Mouse (Mus musculus): ENCODE measurements around the gene Galntl5.
"Not testable (repeated sequence)": the region's sequence is repeated elsewhere in the genome, so short reads cannot be mapped to it uniquely, and the experiment has no call there.

Gene Galntl5

DNA sequence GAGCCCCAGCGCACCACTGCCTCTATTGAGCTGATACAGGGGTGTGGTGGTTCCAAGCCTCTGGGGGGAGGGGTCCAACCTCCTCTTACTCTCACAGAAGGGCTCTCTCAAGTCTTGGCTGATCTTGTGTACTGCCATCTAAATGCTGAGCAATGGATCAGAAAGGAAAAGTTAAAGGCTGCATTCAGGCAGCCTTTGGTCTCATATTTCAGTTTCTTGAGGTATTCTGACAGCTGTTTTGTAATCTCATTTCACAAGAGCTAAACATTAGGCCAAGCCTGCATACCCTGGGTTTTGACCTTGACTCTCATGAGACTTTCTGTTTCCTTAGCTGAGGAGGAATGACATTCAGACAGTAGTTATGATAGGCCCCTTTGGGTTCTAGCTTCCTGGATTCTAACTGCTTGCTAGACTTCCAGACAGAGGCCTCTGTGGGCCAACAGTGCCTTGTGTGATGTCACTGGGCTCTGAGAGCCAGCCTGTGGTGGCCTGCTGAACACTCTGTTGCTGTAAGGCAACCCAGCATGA is at the start of gene Galntl5:
Galntl5 (plus strand) TSS at position 457 of the 528 bp plus-strand sequence.
- no peak for DNase-seq (ENCODE audit: low read depth)

DNA sequence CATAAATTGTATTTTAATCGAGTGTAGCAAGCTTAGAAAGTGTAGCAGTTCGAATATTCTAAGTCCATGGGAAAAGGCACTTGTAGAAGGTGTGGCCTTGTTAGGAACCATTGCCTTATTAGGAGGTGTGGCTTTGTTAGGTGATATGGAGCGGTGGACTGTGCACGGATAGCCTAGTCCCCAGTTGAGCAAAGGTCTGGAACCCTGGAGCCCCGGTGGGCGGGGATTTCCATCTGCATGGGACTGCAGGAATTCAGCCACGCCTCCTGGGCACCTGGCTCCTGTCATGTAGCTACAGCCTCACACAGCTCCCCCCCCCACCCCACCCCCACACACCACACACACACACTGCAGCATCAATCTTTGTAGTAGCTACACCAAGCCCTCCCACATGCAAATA is 34.6 kb upstream of the Galntl5 start:
- no peak for DNase-seq (ENCODE audit: low read depth)

DNA sequence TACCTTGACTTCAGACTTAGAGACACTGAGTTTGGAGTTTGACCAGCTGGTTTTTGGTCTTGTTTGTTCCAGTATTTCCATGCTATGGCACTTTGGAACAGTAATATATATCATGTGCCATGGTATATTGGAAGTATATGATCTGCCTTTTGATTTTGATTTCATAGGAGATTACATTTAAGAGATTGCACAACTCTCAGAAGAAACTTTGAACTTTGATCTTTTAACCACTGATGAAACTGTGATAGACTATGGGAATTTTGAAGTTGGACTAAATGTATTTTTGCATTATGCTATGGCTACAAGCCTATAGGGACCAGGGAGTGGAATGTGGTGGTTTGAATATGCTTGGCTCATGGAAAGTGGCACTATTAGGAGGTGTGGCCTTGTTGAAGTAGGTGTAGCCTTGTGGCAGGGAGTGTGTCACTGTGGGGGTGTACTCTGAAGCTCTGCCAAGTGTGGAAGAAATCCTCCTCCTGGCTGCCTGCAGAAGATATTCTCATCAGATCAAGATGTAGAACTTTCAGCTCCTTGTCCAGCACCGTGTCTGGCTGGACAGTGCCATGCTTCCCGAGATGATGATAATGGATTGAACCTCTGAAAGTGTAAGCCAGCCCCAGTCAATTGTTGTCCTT is 31.8 kb upstream of the Galntl5 start:
- DNase-seq (ENCODE audit: low read depth): no peak

DNA sequence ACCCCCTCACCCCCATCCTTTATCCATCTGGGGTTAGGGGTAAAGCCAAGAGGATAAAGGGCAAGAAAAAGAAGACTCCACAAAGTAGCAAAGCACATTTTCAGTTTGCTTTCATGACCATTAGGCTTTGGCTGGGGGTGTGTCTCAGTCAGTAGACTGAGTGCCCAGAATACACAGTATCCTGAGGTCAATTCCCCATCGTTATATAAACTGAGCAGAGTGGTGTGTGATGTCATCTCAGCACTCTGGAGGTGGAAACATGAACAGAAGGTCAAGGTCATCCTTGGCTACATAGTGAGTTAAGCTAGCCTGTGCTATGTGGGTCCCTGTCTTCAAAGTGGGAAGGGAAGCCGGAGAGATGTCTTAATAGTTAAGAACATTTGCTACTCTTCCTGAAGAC is 27.8 kb upstream of the Galntl5 start:
- no peak for DNase-seq (ENCODE audit: low read depth)

DNA sequence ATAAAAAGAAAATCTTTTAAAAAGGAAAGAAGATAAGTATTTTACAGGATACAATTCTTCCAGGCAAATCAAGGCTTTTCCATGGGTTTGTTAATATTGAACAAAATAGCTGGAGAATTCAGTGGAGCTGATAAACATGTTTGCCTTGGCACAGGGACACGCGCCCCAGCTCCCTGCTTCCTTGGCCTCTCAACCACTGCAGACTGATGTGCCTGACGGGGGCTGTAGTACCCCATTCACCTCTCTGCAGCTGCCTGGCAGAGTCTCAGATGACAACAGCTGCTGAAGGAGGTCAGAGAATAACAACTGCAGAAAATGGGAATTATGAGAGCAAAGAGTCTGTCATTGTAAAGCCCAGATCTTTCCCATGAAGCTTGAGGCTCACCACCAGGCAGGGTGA is 27.3 kb upstream of the Galntl5 start:
- no peak for DNase-seq (ENCODE audit: low read depth)

DNA sequence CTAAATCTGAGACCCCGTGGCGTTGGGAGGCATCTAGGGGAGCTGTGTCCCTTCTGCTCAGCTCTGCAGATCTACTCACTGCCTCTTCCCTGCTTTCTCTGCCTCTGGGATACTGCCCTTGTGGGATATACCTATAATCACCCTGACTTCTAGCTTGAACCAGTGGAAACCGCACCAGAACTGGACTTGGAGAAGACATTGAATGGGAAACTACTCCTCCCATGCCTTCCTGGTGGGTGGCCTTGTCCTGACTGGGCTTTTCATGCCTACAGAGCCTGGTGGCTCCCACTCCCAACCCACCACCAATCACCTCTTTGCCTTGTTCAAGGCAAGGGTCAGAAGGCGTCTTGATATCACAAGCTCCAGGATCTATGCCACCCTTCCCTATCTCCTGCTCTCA is 26.4 kb upstream of the Galntl5 start:
- DNase-seq (ENCODE audit: low read depth): no peak

DNA sequence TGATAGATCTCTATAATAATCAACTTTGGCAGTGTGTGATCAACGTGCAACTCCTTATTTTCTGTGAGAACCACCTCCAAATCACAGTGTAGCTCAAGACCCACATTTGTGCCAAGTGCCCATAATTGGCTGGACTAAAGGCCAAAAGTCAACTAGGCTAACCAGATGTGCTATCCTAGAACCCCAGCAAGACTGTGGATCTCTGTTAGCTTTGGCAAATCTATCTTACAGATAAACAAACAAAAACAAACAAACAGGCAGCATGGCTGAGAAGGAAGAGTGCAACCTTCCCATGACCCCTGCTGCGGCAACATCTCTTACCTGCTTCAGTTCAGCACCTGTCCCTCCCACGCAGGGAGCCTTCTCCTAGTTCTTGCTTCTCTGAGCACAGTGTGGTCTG is 25.9 kb upstream of the Galntl5 start:
- no peak for DNase-seq (ENCODE audit: low read depth)

DNA sequence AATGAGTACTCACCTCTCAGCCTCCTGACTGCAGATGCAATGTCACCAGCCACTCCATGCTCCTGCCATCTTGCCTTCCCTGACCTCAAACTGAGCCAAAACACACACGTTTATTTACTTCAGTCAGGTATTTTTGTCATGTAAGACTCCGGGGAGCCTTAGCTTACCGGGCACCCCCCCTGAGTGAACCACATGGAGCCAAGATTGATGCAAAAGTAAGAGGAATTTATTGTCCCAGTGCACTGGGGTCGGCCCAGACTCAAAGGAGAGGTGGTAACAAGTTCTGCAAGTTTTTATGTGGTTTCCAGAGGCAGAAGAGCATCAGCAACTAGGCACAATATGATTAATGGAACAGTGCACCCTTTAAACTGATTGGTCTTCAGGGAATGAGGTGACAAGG is 24.1 kb upstream of the Galntl5 start:
- no peak for DNase-seq (ENCODE audit: low read depth)

DNA sequence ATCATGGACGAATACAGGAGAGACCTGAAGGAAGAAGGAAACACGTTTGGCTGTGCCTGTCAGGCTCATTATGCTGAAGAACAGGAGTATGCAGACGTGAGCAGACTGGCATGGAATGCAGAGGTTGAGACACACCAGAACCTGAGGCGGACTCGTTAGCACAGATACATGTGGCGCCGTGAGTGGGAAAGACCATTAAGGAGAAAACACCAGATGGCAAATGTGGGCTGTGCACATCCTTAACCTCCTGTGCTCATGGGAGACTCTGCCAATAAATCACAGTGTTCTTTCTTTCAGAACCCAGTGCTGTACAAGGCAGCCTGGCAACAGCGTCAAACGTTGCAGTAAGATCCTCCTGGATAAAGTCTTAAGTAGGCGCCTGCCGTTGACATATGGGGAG is 20.7 kb upstream of the Galntl5 start:
- DNase-seq (ENCODE audit: low read depth): no peak

DNA sequence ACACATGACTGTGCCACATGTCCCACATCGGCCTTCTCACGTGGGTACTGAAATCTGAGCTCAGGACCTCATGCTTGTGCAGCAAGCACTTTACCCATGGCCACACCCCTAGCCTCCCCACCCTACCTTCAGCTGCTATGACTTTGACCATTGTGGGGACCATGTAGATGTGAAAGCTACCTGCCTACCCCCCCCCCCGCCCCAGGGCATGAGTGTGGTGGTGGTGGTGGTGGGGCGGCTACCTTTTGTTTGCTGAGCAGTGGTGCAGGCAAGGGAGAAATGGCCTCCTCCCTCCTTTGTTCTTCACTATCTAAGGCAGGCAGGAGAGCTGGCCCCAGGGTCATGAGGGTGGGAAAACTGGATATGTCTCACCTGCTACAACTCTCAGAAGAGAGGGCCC is 18.3 kb upstream of the Galntl5 start:
- no peak for DNase-seq (ENCODE audit: low read depth)

DNA sequence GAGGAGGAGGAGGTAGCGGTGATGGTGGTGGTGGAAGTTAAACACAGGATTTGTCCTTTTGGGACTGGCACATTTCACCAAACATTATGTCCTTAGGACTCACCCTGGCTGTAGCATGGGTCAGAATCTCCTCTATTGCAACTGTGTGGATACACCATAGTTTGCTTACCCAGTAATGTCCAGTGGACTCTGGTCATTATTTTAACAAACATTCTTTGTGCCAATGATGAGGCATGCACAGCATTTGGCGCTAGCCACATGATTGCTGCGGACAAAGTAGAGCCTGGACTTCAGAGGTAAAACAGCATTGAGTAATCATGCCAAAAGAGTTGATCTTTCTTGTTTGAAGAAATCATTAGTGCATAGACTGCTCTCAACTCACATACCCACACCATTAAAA is 17.3 kb upstream of the Galntl5 start:
- no peak for DNase-seq (ENCODE audit: low read depth)

DNA sequence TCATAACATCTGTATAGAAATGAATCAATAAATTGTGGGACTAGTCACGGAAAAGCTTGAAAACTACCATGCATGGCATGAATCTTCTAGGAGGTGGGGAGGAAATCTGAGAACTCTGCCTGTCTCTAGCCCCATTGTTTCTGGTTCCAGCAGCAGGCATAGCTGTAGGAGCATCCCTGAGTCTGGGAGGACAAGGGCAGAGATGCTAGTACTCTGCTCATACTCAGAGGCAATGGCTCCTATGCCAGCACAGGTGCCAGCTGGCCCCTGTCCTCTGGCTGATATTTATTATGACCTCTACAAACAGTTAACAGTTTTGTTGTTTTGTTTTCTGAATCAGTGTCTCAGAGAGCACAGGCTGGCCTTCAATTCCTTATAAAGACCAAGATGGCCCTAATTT is 16.9 kb upstream of the Galntl5 start:
- no peak for DNase-seq (ENCODE audit: low read depth)

DNA sequence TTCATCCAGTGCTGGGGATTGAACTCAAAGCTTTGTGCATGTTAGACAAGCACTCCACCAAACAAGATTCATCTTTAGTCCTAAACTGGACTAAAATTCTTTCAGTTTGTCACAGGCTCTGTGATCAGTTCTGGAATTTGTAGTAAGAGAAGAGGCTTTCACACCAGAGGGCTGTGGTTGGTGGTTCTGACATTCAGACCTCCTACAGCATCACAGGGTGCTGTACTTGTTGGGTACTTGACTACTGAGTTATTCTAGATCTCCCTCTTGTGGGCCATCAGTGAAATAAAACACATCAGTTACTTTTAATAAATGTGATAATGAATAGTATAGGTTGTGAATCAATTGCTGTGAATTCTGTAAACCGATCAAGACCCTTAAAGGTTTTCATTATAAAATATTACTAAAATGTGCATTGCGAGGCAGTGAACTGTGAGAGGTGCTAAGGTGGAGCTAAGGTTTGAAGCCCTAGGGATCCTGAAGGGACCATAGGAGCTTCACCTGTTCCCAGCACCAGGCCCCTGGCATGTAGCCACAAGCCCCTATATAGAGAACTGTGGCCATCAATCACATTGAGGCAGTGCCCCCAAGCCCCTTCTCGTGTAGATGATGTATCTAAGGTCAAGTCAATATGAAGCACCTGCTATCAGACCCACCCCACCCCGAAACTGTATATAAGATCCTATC is 16.0 kb upstream of the Galntl5 start:
- no peak for DNase-seq (ENCODE audit: low read depth)

DNA sequence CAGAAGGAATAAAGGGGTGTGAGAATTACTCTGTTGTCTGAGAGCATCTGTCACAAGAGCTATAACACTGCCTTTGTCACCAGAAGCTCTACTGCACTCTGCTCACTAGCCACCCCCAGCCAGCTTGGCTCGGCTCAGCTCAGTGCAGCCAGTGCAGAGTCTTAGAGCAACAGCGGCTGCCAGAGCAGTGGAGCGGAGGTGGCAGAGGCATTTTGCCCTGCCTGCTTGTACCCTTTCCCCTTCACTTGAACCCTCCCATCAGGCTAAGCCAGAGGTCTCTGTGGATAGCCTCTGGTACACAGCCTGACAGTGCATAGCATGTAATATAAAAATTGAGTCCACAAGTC is 15.5 kb upstream of the Galntl5 start:
- DNase-seq (ENCODE audit: low read depth): no peak

DNA sequence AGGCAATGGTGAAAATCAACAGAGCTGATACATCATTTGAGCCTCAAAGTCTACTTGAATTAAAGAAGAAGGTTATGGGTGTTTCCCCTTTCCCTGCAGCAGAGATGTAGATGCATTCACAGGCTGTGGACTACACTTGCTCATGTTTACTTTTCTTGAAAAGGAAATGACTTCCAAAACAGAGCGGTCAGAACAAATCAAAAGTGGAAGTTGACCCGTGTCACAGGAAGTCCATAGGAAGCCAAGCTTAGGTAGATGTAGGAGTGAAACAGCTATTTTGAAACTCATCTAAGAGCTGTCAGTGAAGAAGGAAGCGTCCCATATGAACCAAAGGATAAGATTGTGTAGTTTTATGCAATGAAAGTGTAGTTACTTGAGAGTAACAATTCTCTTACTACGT is 14.6 kb upstream of the Galntl5 start:
- peak; percentile 4 for DNase-seq (ENCODE audit: low read depth)

DNA sequence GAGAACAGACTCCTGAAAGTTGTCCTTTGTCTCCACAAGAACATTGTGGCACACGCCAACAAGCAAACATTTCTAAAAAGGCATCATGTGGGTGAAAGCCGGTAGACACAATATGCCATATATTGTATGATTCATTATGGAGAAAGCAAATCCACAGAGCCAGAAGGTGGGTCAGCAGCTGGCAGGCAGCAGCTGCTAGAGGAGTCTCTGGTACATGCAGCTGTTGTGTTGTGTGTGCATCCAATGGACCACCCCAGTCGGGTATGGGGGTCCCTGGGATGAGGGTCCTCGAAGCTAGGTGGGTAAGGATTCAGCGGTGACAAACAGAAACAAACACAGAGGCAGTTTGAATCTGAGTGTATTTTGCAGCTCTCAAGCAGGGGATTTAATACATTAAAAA is 3.3 kb upstream of the Galntl5 start:
- not testable (repeated sequence) for DNase-seq (ENCODE audit: low read depth)

DNA sequence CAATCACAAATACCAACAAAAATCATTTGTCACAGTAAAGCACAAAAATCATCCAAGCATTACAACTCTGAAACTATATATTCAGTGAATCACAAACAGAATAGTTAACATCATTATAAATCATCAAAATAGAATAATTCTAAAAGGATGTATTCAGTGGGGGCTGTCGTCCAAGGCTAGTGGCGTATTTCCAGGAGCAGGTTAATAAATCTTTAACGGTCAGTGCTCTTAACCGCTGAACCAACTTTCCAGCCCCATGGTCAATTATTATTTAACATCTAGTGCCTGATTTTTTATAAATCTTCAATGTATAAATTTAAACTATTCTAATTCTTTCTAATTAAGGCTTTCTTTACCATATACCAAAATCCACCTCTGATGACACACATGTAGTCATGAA is 2.7 kb upstream of the Galntl5 start:
- not testable (repeated sequence) for DNase-seq (ENCODE audit: low read depth)

DNA sequence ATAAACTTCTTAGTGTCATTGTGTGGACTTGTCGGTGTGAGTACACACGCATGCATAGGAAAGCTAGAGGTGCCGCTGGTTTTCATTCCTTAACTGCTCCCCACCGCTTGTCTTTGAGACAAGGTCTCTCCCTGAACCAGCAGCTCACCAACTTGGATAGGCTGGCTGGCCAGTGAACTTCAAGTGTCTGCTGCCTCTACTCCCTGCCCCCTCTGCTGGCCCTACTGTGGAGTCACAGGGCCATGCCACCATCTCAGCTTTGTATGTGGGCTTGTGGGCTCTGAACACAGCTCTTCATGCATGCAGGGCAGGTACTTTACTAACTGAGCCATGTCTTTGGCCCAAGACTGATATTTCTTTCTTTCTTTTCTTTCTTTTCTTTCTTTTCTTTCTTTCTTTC is 2.0 kb upstream of the Galntl5 start:
- DNase-seq (ENCODE audit: low read depth): peak; percentile 13

DNA sequence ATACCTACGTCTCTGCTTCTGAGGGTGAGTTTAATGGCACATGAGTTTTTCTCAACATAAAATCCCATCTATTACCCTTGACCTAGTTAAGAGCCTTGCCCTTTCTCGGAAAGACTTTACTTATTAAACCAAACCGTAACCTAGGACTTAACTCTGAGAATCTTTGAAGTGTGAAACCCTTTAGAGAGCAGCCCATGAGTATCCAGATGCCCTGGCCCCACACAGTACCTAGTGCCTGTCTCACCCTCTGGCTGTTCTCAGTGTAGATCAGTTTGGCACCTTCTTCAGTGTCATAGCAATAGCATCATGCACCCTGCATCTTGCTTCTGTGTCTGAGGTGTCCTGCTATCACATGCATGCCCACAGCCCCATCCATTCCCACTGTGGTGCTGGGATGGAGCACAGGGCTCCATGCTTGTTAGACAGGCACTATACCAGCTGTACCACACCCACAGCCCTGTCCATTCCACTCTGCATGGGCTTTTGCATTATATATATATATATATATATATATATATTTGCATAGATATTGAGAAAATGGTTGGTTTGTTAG is 1.2 kb upstream of the Galntl5 start:
- no peak for DNase-seq (ENCODE audit: low read depth)

DNA sequence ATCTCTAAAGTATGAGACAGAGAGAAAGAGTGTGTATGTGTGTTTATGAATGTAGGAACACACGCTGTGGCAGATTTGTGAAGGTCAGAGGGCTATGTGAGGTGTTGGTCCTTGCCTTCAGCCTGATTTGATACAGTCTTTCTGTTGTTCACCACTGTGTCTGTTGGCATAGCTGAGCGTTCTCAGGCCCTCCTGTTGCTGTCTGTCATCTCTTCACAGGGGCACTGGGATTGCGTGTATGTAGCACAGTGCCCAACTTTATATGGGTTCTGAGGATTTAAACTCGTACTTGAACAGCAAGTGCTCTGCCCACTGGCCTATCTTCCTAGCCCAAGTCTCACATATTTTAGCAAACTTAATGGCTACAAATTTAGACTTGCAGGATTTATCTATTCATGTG is 2.3 kb downstream of the Galntl5 start:
- DNase-seq (ENCODE audit: low read depth): no peak

DNA sequence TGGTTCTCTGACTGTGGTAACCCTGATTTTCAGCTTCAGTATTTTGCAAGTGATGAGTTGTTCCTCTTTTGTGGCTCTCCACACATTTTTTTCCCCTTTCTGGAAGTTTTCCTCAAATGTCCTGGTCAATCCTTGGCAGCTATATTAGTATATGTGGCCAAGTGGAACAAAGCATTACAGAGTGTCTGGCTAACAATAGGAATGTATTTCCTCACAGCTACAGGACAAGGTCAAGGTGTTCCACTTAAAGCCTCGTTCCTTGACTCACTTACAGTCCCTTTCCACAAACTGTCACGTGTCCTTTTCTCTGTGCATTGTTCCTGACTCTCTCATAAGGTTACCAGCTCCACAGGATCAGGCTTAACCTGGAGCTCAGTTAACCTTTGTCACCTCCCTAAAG is 3.3 kb downstream of the Galntl5 start:
- no peak for DNase-seq (ENCODE audit: low read depth)

DNA sequence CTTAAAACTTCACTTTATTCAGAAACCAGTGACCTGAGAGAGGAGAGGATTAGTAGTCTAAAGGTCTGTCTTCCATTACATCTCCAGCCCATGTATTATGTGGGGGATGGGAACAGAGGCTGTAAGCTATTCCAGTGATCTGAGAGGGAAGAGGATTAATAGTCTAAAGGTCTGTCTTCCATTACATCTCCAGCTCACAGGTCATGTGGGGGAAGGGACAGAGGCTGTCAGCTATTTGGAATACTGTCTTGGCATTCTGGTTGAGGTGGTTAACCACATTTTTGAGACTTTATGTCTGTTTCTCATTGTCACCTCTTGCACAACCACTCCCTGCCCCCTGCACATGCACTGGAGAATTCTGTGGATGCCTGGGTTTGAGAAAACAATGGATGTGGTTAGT is 6.5 kb downstream of the Galntl5 start:
- DNase-seq (ENCODE audit: low read depth): no peak

DNA sequence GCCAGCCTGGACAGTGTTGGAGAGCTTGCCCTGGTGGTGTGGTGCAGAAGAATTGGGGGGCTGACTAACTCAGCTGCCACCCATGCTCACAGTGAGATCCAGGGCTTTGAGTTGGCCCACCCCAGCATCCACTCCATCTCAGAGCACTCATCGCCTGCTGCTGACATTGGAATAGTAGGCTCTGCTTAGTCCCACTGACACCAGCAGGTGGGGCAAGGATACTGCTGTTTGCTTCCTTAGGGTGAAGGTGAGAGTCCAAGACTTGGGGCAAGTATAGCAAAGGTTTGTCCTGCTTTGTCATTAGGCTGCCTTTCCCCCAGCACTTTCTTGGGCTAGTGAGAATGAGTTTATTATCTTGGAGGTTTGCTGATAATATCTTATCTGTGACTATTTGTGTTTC is 7.5 kb downstream of the Galntl5 start:
- peak; percentile 31 for DNase-seq (ENCODE audit: low read depth)

DNA sequence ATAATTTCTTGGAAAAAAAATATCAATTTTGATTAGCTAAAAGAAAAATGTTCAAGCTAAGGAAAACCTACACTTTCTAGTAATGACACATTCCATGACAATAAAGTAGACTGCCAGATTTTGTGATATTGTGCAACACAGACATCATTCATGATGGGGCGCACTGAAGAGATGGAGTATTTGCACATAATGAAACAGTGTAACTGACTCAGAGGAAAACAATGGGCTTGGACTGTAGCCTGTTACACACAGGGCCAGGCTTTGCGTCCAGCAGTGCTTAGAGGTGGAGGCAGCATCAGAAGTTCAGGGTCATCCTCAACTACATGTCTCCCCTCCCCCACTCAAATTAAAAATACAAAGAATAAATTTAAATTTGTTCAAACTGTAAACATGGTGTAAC is 9.3 kb downstream of the Galntl5 start:
- no peak for DNase-seq (ENCODE audit: low read depth)
